Mouse (Mus musculus) heart, embryonic 13.5 days (tissue): Measurements from ENCODE around the gene Ccdc3. TPM values are rescaled to one million over a fixed set of nuclear protein-coding genes. Genes with fewer than 3 reads are reported as not detected.

Experiments used
- polyA plus RNA-seq: library from polyadenylated mRNA; unstranded; fragments of >200 nt; fragmentation: Nextera tagmentation; extraction: Ambion mirVana; gene quantifications from 2 replicates; pipeline ENCODE4 v1.2.1, GENCODE M21; 2015

The Ccdc3 gene
- polyA plus RNA-seq, 1 experiment from 2014 or later, result 10.6 TPM

Other genes starting within 250 kb of the Ccdc3 start
- gene Phyh, start 218.8 kb upstream of the Ccdc3 start, polyA plus RNA-seq, result 134 and 148 TPM in 2 replicates
- not detected in 2 replicates for gene Ucma, start 161.7 kb upstream of the Ccdc3 start, polyA plus RNA-seq
- 16.6 and 17.3 TPM in 2 replicates for gene Mcm10, start 125.0 kb upstream of the Ccdc3 start, polyA plus RNA-seq
- 13.0 TPM in 2 replicates for gene Optn, start 73.7 kb upstream of the Ccdc3 start, polyA plus RNA-seq